Mouse (Mus musculus) cerebellum, adult 2 months (tissue): ENCODE data around the gene Hmgn3.

Source experiments
- CTCF ChIP-seq: fragments of 200-500 bp; IDR thresholded peaks from 2 replicates; pipeline ENCODE4 v1.5.1; 2011; ENCODE audit warnings: low read depth, mild to moderate bottlenecking, control low read depth, low read length, moderate library complexity, borderline replicate concordance; ENCODE audit not compliant: insufficient read depth
- POLR2A ChIP-seq: fragments of 200-500 bp; IDR thresholded peaks from 2 replicates; pipeline ENCODE4 v1.6.1; 2011; ENCODE audit warnings: low read length, control low read depth, borderline replicate concordance; ENCODE audit not compliant: insufficient read depth

DNA sequence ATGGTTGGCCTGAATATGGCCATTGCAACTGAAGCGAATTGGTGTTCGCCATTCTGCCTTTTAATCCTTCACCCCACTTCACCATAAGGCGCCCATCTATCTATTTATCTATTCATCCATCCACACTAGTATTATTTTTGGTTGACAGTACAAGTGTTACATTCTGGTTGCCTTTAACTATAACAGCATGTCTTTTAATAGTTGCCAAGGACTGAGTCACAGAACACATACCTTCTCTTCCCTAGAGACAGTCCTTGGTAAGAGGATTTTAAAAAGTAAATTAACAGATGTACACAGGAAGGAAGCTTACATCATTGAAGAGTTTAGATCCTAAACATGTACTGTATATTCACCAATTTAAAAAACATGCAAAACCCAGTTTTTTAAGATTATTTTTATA lies 66.8 kb downstream of the Hmgn3 start:
- TF ChIP-seq CTCF (no peak), POLR2A (no peak)
